Mouse (Mus musculus): ENCODE measurements around the gene Cct6b. TPM values are rescaled to one million over a fixed set of nuclear protein-coding genes. Genes with fewer than 3 reads are reported as not detected.

The Cct6b gene
- polyA plus RNA-seq, 1 experiment from 2014 or later: 0.13 TPM

Other genes with a start within 250 kb of the Cct6b start
- gene Zfp830, start within 50 bp of the Cct6b start, polyA plus RNA-seq (2016; fragmentation: Nextera tagmentation; extraction: Ambion mirVana): 31.2 and 31.8 TPM in 2 replicates
- 29.0 and 37.4 TPM in 2 replicates for gene Lig3, start 16.8 kb upstream of the Cct6b start, polyA plus RNA-seq (2016; fragmentation: Nextera tagmentation; extraction: Ambion mirVana)
- gene Rffl, start 106.9 kb upstream of the Cct6b start, polyA plus RNA-seq (2016; fragmentation: Nextera tagmentation; extraction: Ambion mirVana): 6.7 and 6.8 TPM in 2 replicates
- 13.0 and 14.6 TPM in 2 replicates for gene Rad51d, start 126.3 kb upstream of the Cct6b start, polyA plus RNA-seq (2016; fragmentation: Nextera tagmentation; extraction: Ambion mirVana)
- 0.10 and 0.12 TPM in 2 replicates for gene Fndc8, start 127.8 kb upstream of the Cct6b start, polyA plus RNA-seq (2016; fragmentation: Nextera tagmentation; extraction: Ambion mirVana)
- gene Nle1, start 144.1 kb upstream of the Cct6b start, polyA plus RNA-seq (2016; fragmentation: Nextera tagmentation; extraction: Ambion mirVana): 20.0 and 22.0 TPM in 2 replicates
- gene Unc45b, start 146.2 kb upstream of the Cct6b start, polyA plus RNA-seq (2016; fragmentation: Nextera tagmentation; extraction: Ambion mirVana): 199 and 203 TPM in 2 replicates
- gene Slfn5, start 187.0 kb upstream of the Cct6b start, polyA plus RNA-seq (2016; fragmentation: Nextera tagmentation; extraction: Ambion mirVana): 2.5 and 2.7 TPM in 2 replicates
- 19.9 and 20.3 TPM in 2 replicates for gene Slfn9, start 227.5 kb upstream of the Cct6b start, polyA plus RNA-seq (2016; fragmentation: Nextera tagmentation; extraction: Ambion mirVana)

All from heart, embryonic 12.5 days (tissue).